Mouse (Mus musculus) midbrain, embryonic 15.5 days (tissue): Measurements from ENCODE around the gene Slc4a1. TPM values are rescaled to one million over a fixed set of nuclear protein-coding genes. Genes with fewer than 3 reads are reported as not detected.
"Not testable (repeated sequence)": the region's sequence is repeated elsewhere in the genome, so short reads cannot be mapped to it uniquely, and the experiment has no call there.

Experiments used
- ATAC-seq: fragments of 200-750 bp; cut with Nextera tagmentation; replicated peaks from 2 replicates; pipeline ENCODE4 v1.8.0; 2017; ENCODE audit warnings: moderate TSS enrichment
- H3K27ac ChIP-seq: fragments of 300-500 bp; sonication (generic); 2 replicates; pipeline ENCODE4 v1.5.1; 2015; ENCODE audit warnings: mild to moderate bottlenecking, inconsistent platforms
- H3K27me3 ChIP-seq: fragments of 300-500 bp; sonication (generic); replicated peaks from 2 replicates; pipeline ENCODE4 v1.6.1; 2015; ENCODE audit warnings: inconsistent platforms
- H3K36me3 ChIP-seq: fragments of 300-500 bp; sonication (generic); replicated peaks from 2 replicates; pipeline ENCODE4 v1.6.1; 2015; ENCODE audit warnings: inconsistent platforms
- H3K4me1 ChIP-seq: fragments of 300-500 bp; sonication (generic); 2 replicates; pipeline ENCODE4 v1.6.1; 2015; ENCODE audit warnings: inconsistent platforms
- H3K4me2 ChIP-seq: fragments of 300-500 bp; sonication (generic); 2 replicates; pipeline ENCODE4 v1.6.1; 2015; ENCODE audit warnings: inconsistent platforms, mild to moderate bottlenecking, moderate library complexity
- H3K4me3 ChIP-seq: fragments of 300-500 bp; sonication (generic); 2 replicates; pipeline ENCODE4 v1.5.1; 2015; ENCODE audit warnings: mild to moderate bottlenecking, inconsistent platforms
- H3K9ac ChIP-seq: fragments of 300-500 bp; sonication (generic); 2 replicates; pipeline ENCODE4 v1.6.1; 2015; ENCODE audit warnings: mild to moderate bottlenecking, inconsistent platforms
- H3K9me3 ChIP-seq: fragments of 300-500 bp; sonication (generic); 2 replicates; pipeline ENCODE4 v1.6.1; 2016; ENCODE audit warnings: inconsistent platforms
- WGBS: fragments of 180-500 bp; shearing (Covaris S2); methylation state at CpG from one replicate; pipeline ENCODE4 v1.1.7; 2015; ENCODE audit warnings: mixed read lengths; 5-methylcytosine and 5-hydroxymethylcytosine counted together
- polyA plus RNA-seq: library from polyadenylated mRNA; unstranded; fragments of >200 nt; fragmentation: Nextera tagmentation; extraction: Ambion mirVana; gene quantifications from 2 replicates; pipeline ENCODE4 v1.2.1, GENCODE M21; 2015

Gene Slc4a1
- polyA plus RNA-seq, 1 experiment from 2014 or later: 2.9 TPM

DNA sequence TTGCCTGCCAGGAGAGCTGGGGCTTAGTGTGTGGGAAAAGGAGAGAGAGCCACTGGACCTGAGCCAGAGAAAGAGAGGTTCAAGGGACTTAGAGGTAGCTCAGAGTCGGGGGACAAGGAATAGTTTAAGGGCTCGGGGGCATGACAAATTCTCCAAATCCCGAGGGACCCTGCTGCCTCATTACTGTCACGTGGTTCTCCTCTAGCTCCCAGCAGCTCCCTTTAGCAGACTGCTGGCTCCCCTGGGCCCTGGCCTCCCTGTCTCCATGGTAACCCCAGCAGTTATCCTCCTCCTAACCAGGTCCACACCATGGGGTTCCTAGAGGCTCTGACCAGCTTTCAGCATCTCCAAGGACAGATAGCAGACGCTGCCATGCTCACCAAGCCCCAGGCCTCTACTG lies 29.2 kb upstream of the Slc4a1 start:
- no peak for ATAC-seq
- peak overlapping the region; percentile 71 for H3K4me3 ChIP-seq
- H3K9me3 ChIP-seq: no peaks in the 10 kb centered on the region
- peaks cover 8% of the 10 kb centered on the region; the same call in 1 of the 2 replicates for H3K36me3 ChIP-seq
- peak overlapping the region; percentile 96 for H3K27ac ChIP-seq
- H3K4me1 ChIP-seq: peaks cover 69% of the 10 kb centered on the region
- 0% methylated on average over 5 of the region's 5 CpGs for WGBS
- peak overlapping the region; percentile 78 for H3K9ac ChIP-seq
- no peaks in the 10 kb centered on the region for H3K27me3 ChIP-seq
- peak overlapping the region; percentile 96 for H3K4me2 ChIP-seq

DNA sequence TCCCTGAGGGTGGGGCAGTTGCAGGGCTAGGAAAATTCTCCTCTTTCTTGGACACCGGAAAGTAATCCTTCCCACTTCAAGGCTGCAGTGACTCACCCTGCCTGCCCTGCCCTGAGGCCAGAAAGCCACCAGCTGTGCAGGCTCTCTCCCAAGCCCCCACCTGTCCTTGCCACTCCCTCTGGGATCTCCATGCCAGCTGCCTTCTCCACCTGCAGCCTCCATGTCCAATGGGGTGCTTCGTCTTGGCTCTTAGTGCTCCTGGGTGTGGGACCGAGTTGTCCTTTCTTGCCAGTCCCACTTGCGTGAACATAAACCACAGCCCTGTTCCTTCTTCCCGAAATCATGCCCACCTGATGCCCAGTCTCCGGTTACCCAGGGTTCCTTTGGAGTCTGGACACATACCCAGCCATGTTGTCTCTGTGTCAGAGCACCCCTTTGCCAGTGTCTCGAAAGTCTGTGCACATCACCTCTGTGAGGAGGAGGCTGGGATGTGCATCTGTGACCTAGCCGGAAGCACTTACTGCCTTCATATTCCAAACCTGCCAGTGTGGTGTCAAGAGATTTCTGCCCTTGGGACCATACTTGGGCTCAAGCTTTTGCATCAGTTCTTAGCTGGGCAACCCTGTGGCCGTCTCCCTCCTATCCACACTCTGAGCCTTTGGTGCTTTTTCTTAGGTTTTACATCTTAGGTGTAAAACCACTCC lies 28.6 kb upstream of the Slc4a1 start:
- Histone ChIP-seq H3K27ac (peak overlapping the region; percentile 96), H3K4me3 (peak overlapping the region; percentile 71), H3K4me1 (peaks cover 66% of the 10 kb centered on the region), H3K4me2 (peak overlapping the region; percentile 96), H3K36me3 (peaks cover 3% of the 10 kb centered on the region; the same call in 1 of the 2 replicates), H3K27me3 (no peaks in the 10 kb centered on the region), H3K9ac (peak overlapping the region; percentile 78), H3K9me3 (no peaks in the 10 kb centered on the region)
- 56% methylated on average over 9 of the region's 9 CpGs for WGBS
- ATAC-seq: 0 out of 2 replicates have a peak, but pooled peaks have one; percentile 0

DNA sequence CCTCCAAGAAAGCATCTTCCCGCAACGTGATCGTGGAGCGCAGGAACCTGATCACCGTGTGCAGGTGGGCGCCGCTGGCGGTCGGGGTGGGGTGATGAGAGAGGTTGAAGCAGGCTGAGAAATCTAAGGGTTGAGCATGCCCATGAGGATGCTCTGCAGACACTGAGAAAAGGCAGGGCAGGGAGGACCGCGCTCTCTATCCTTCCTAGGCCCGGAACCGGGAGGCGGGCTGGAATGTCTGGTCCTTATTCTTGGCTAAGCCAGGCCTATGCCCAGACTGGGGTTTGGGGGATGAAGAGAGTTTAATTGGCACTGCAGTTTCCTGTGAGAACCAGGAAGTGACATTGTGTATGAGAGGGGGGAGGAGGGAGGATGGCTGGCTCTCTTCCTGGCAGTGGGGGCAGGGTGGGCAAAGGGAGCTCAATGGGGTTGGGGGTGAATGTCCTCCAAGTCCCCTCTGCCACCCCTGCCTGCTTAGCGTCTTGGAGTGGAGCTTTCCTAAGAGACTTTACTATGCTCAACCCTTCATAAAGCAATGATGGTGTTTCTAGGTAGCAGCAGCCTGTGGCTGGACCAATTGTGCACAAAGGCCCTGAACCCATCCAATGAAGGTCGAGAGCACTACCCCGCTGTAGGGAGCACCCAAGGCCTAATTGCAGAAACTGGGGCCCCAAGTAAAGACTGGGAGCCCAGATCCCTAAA lies 27.9 kb upstream of the Slc4a1 start:
- H3K9ac ChIP-seq: peak overlapping the region; percentile 78
- peak overlapping the region; percentile 96 for H3K27ac ChIP-seq
- no peaks in the 10 kb centered on the region for H3K36me3 ChIP-seq
- H3K4me2 ChIP-seq: peak overlapping the region; percentile 96
- no peaks in the 10 kb centered on the region for H3K9me3 ChIP-seq
- 6% methylated on average over 17 of the region's 17 CpGs for WGBS
- peak; percentile 65 for ATAC-seq
- H3K27me3 ChIP-seq: no peaks in the 10 kb centered on the region
- peaks cover 60% of the 10 kb centered on the region for H3K4me1 ChIP-seq
- peak overlapping the region; percentile 71 for H3K4me3 ChIP-seq

DNA sequence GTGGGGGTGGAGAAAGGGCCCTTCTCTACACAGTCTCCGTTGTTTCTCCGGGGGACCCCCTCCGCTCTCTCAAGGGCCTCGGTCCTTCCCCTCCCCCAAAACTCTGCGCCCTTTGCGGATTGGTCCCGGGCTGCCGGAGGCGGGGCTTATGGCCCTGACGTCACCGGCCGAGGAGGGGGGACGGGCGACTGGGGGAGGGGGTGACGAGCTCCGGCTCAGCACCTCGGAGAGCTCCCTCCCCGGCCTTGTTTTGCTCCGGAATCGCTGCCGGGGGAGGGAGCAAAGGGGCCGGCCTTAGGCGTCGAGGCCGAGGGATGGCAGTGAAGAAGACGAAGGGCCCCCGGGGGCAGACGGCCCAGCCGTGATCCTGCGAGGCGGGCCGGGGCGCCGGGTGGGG lies 27.2 kb upstream of the Slc4a1 start, which contains the start of gene Rundc3a:
Gene Rundc3a, plus strand, starts transcription at position 166 of the 397 bp plus-strand sequence.
- Histone ChIP-seq H3K9me3 (no peaks in the 10 kb centered on the region), H3K9ac (peak within 1 kb of the TSS; percentile 78), H3K27ac (peak within 1 kb of the TSS; percentile 96), H3K27me3 (no peaks in the 10 kb centered on the region), H3K4me2 (peak within 1 kb of the TSS; percentile 96), H3K4me1 (peaks cover 54% of the 10 kb centered on the region), H3K4me3 (peak within 1 kb of the TSS; percentile 71), H3K36me3 (no peaks in the 10 kb centered on the region)
- 0% methylated on average over 34 of the region's 34 CpGs for whole genome bisulfite sequencing
- peak; percentile 92 for ATAC-seq

DNA sequence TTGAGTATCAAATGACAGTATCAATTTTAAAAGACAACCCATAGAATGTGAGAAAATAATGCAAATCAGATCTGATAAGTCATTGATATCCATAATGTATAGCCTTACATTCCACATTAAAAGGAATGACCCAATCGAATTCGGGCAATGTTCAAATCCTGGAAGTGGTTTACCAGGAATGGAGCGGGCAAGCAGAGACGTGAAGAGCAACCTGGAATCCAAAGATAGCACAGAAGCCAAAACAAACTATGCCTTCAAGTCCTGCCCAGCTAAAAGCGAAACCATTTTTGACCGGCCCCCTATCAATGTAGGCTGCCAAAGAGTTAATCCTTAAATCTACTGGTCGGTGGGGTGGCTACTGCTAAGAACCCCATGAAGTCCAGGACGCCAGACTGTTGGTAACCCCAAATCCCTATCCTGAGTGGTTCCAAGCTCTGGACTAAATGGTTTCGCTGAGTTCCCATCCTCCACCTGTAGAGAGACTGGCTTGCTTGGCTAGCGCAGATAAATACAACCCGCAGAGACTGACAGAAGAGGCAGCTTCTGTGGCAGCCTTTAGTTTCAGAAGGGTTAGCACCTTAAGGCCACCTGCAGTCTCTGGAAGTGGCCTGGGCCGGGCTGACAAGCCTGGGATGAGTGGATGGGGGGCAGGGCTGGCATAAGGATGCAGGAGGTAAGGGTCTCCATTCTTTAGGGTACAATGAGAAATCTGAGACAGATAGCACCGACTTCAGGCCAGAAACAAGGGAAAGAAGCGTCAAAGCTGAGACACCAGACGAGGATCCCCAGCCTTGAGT lies 26.6 kb upstream of the Slc4a1 start:
- peak overlapping the region; percentile 52 for H3K9ac ChIP-seq
- H3K27me3 ChIP-seq: no peaks in the 10 kb centered on the region
- H3K4me3 ChIP-seq: peak overlapping the region; percentile 71
- H3K9me3 ChIP-seq: no peaks in the 10 kb centered on the region
- H3K4me1 ChIP-seq: peaks cover 48% of the 10 kb centered on the region
- 18% methylated on average over 15 of the region's 15 CpGs for WGBS
- H3K4me2 ChIP-seq: peak overlapping the region; percentile 96
- no peaks in the 10 kb centered on the region for H3K36me3 ChIP-seq
- peak; percentile 59 for ATAC-seq
- H3K27ac ChIP-seq: peak overlapping the region; percentile 96

DNA sequence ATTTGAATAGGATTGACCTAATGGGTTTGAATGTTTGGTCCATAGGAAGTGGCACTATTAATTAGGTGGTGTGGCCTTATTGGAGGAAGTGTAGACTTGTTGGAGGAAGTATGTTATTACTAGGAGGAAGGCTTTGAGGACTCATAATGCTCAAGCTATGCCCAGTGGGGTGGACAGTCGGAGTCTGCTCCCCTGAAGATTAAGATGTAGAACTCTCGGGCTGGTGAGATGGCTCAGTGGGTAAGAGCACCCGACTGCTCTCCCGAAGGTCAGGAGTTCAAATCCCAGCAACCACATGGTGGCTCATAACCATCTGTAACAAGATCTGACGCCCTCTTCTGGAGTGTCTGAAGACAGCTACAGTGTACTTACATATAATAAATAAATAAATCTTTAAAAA lies 23.4 kb upstream of the Slc4a1 start:
- 90% methylated on average over 4 of the region's 5 CpGs for whole genome bisulfite sequencing
- H3K4me3 ChIP-seq: not testable (repeated sequence)

DNA sequence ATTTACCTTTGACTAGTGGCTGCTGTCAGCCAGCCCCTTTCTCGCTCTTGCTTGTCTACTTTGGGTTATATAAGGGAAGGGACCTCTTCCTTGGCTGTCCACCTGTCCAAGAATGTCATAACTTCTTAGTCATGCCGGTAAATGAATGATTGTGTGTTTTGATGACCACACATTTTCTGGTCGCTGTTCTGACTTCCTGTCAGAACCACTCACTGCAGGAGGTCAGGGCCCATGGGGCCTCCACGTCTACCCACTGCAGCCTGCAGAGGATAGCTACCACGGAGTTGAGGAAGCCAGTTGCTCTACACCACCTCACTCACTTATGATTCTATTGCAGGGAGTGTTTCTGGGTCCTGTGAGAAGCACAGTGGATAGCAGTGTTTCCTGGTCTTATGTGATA lies 20.1 kb upstream of the Slc4a1 start:
- no peaks in the 10 kb centered on the region for H3K4me1 ChIP-seq
- H3K9ac ChIP-seq: no peak overlapping the region
- ATAC-seq: no peak
- H3K36me3 ChIP-seq: no peaks in the 10 kb centered on the region
- H3K27me3 ChIP-seq: no peaks in the 10 kb centered on the region
- no peak overlapping the region for H3K4me2 ChIP-seq
- no peak overlapping the region for H3K4me3 ChIP-seq
- no peak overlapping the region for H3K27ac ChIP-seq
- no peaks in the 10 kb centered on the region for H3K9me3 ChIP-seq
- WGBS: 73% methylated on average over 5 of the region's 5 CpGs

More for the DNA sequence above, 23.4 kb upstream of the Slc4a1 start:
- peaks cover 16% of the 10 kb centered on the region for H3K4me1 ChIP-seq
- H3K4me2 ChIP-seq, H3K27ac ChIP-seq, H3K36me3 ChIP-seq, H3K9ac ChIP-seq, H3K27me3 ChIP-seq, ATAC-seq, H3K9me3 ChIP-seq: not testable (repeated sequence)

DNA sequence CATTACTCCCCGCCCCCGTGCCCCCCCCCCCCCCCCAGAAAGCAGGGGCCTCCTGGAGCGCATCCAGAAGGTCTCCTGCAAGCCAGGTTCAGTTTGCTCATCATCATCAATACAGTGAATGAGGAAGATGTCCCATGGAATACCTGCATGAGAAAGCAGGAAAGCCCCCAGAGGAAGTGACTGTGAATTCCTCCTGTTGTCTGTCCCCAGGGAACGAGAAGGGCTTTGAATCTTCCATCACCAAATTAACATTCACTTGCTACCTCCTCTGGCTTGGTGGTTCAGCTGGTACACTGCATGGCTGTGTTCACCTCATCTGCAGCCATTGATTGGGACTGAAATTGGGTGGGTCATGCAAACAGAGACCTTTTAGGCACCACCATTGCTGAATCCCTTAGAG lies 19.1 kb upstream of the Slc4a1 start:
- no peaks in the 10 kb centered on the region for H3K36me3 ChIP-seq
- H3K27ac ChIP-seq: no peak overlapping the region
- H3K4me3 ChIP-seq: no peak overlapping the region
- H3K27me3 ChIP-seq: no peaks in the 10 kb centered on the region
- no peak overlapping the region for H3K9ac ChIP-seq
- no peak for ATAC-seq
- no peaks in the 10 kb centered on the region for H3K9me3 ChIP-seq
- no peak overlapping the region for H3K4me2 ChIP-seq
- H3K4me1 ChIP-seq: no peaks in the 10 kb centered on the region
- WGBS: 47% methylated on average over 4 of the region's 4 CpGs

DNA sequence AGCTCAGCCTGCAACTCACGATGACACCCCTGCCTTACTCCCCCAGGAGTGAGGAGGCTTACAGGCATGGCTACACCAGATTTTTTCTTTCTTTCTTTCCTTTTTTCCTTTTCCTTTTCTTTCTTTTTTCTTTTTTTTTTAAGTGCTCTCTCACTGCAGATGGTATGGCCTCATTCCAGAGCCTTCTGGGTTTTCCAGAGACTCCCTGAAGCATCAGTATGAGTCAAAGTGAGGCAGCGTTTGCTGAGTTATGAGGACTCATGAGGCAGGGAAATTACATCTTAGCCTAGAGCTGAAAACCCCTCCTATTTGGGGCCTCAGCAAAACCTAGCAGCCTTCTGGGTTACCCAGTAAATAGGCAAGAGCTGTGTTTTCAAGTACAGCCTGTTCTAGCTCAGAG lies 18.4 kb upstream of the Slc4a1 start:
- Histone ChIP-seq H3K4me2 (no peak overlapping the region), H3K36me3 (no peaks in the 10 kb centered on the region), H3K27me3 (no peaks in the 10 kb centered on the region), H3K27ac (no peak overlapping the region), H3K9me3 (no peaks in the 10 kb centered on the region), H3K4me1 (no peaks in the 10 kb centered on the region), H3K9ac (no peak overlapping the region), H3K4me3 (no peak overlapping the region)
- 82% methylated on average over 2 of the region's 2 CpGs for WGBS
- no peak for ATAC-seq

DNA sequence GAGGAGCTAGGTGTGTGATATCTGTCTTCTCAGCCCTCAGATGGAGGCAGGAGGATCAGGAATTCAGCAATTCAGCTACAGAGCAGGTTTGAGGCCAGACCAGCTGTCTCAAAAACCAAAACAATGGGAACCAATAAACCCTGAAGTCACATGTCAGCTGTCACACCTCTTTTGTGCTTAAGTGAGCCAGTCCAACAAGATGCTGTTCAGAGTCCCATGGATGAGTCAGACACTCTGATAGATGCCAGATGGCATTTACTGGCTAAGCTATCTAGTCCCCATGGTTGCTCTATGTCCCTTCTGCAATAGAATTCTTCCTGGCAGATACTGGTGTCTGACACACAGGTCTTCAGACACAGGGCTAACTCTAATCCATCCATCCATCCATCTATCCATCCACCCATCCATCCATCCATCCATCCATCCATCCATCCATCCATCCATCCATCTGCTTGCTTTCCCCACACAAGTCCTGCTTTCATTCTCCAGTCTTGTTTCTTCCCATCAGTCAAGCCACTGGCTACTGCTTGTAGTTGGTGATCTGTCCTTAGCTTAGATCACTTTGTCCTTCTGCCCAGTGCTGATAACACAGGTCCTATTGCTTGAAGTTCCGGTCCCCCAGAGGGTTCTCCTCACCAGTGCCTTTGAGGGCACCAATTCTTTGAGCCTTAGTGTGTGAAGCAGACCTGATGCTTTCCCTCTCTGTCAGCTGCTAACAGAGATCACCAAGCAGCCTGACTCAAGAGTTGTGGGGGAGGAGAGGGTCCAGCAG lies 17.5 kb upstream of the Slc4a1 start:
- Histone ChIP-seq H3K9me3 (no peaks in the 10 kb centered on the region), H3K4me3 (no peak overlapping the region), H3K27ac (no peak overlapping the region), H3K27me3 (no peaks in the 10 kb centered on the region), H3K4me1 (no peaks in the 10 kb centered on the region), H3K4me2 (no peak overlapping the region), H3K36me3 (no peaks in the 10 kb centered on the region), H3K9ac (no peak overlapping the region)
- ATAC-seq: no peak
- 90% methylated on average over 1 of the region's 1 CpGs for WGBS

DNA sequence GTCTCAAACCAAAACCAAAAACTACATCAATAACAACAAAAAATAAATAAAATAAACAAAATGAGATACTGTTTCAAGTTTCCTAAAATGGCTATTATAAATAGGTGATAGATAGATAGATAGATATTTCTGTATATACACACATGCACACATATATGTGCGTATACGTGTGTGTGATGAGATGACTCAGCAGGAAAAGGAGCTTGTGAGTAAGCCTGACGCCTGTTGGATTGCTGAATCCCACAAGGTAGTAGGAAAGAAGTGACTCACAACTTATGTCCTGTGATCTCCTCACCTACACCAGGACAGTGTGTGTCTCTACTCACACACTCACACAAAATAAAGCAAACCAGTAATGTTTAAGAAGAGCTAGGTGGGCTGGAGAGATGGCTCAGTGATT lies 16.8 kb upstream of the Slc4a1 start:
- 90% methylated on average over 3 of the region's 3 CpGs for WGBS
- Histone ChIP-seq H3K4me1 (no peaks in the 10 kb centered on the region), H3K27me3 (no peaks in the 10 kb centered on the region), H3K9ac (no peak overlapping the region), H3K27ac (no peak overlapping the region), H3K4me2 (no peak overlapping the region), H3K4me3 (no peak overlapping the region), H3K9me3 (no peaks in the 10 kb centered on the region), H3K36me3 (no peaks in the 10 kb centered on the region)
- ATAC-seq: no peak
